Mouse (Mus musculus) brain, embryonic 18.5 days (tissue): ENCODE measurements around the gene Fbxo5.

Experiments
- DNase-seq: peaks from one replicate; pipeline ENCODE4 v3.0.0-alpha.2; 2012; ENCODE audit warnings: low read depth, low spot score

The Fbxo5 gene

DNA sequence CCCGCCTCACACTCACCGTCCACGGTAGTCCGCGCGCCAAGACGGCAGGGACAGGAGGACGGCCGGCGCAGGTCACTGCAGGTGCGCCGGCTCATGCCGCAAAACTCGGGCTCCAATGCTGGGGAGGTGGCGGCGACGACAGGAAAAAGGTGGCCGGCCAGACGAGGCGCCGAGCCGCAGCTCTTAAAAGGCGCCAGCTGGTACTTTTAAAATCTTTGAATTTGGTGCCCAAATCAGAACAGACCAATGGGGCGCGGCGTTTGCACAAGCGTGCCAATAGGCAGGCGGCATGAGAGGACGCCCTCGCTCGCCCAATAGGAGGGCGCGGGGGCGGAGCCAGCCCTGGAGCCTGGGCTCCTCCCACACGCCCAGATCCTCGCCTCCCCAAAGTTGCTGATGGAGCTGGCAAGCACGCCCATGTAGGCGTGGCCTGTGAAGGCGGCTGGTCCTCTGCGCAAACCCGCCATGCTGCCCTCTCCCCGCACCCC, at the start of gene Fbxo5:
Gene Fbxo5 (minus strand): TSS at position 358 of the 488 bp plus-strand sequence.
- peak; percentile 98 for DNase-seq

DNA sequence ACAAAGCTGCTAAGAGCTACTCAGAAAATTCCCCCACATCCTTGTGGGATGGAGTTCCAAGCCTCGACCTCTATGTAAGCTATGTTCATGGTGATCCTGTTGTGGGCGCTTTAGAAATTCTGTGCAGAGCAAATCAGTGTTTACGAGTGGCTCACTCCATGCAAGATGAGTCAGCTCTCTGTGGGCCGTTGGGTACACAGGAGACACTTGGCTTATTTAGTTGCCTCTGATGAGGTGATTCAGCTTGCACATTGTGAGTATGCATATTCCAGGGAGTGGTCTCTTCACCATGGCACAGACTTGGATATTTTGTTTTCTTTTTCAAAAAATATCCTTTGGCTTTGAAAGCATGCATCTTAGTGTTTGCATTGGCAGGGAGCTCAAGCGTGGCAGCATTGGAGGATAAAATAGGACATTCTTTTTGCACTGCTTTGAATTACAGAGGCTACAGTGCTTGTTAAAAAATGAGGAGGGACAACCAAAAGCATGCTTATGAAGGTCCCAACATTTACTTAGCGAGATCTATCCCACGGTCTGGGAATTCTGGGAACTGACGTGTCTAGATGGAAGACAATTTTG, 48.0 kb upstream of the Fbxo5 start:
- DNase-seq: no peak

DNA sequence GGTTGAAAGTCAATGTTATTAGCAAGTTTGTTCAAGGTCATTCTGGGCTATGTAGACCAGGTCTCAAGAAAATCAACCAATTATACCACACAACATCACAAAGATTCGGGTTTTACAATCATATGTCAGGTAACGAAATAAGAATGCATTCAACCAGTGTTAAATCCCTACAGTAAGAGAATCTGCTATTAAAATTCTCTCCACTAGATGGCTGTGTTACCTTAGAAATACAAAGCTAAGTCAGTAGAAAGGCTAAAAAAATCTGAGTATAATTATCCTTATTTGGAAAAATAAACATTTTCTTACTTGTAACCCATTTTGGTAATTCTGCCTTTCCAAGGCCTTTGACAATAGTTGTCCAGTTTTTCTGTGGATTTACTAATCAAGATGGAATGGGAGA, 41.5 kb upstream of the Fbxo5 start:
- no peak for DNase-seq

DNA sequence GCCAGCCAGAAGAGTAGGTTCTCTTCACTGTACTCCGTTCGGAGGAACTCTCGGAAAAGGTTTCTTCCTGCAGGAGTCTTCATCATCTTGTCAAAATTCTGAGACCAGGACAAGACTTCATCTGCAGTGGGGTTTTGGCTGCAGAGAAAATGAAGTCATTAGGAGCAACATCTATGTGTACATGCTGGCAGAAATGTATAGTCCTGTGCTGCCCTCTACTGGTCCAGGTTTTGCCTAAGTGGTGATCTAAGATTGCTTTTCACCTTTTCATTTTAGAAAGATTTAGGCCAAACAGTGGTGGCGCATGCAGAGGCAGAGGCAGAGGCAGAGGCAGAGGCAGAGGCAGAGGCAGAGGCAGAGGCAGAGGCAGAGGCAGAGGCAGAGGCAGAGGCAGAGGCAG, 36.0 kb upstream of the Fbxo5 start:
- DNase-seq: no peak

DNA sequence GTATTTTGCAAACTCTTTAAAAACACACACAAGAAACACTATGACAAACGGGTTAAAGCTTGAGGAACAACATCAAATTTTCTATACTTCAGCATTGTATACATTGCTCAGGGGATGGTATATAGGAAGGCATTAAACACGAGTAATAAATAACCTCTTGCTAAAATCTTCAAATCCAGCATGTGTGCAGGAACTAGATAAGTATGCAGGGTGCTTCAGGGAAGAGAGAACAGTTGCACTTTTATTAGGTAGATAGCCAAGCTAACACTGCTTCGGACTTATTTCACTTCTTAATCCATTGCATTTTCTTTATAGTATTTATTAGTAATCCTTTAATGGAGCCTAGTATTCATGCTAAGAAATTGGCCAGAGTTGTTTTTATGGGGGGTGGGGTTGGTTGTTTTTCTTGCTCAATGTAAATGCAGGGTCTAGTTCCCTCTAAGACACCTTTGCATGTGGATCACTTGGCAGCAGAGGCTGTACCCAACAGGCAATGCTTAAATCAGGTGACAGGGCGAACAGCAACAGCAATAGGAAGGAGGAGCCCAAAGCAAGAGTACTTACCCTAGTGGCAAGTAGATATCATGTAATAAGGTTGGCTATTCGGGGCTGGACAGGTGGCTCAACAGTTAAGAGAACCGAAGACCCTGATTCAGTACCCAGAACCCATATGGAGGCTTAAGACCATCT, 21.1 kb upstream of the Fbxo5 start:
- no peak for DNase-seq

DNA sequence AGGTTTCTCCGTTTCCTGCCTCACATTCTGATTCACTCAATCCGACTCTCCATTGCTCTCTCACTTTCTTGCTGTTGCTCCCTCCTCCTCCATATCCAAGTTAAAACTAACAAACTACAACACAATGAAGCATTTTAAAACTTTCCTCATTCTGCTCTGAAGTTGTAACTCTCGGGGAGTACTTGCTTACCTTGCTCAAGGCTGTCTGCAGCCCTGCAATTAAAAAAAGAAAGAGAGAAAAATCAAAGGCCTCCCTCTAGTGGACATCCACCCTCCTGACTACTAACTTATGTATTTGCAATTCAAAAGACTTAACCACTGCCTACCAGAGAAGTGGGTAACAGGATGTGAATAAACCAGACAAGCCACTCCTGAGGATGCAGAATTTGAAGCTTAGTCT, 19.4 kb upstream of the Fbxo5 start:
- DNase-seq: no peak

- peak; percentile 91 for DNase-seq
Measured at GRCm38 (mm10) chr10:5823740-5824491, 18.5 kb upstream of the Fbxo5 start, which contains the start of gene Mtrf1l. Gene Mtrf1l (minus strand): TSS chr10:5823910.

DNA sequence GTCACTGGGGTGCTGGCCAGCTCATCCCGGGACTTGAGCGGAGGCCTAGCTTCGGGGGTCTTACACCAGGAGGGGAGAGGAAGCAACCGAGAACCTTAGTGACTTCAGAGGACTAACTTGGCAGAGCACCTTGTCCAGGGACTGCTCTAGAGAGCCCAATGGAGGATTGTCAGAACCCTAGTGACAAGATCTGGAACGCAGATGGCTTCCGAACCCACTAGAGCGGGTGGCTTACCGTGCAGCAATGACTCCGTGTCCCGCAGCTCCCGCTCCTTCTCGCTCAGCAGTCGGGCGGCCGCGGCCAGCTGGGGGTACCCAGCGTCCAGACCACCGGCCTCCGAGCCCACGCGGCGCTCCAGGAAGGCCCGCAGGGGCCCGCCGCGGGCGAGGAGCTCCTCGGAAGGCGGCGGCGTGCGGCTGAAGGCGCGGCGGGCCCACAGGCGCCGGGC, 17.9 kb upstream of the Fbxo5 start:
- DNase-seq: no peak

GRCm38 (mm10) chr10:5818772-5819171, 13.4 kb upstream of the Fbxo5 start:
- no peak for DNase-seq

- no peak for DNase-seq
Measured at GRCm38 (mm10) chr10:5815968-5816367, 10.6 kb upstream of the Fbxo5 start.

GRCm38 (mm10) chr10:5813724-5814123, 8.3 kb upstream of the Fbxo5 start:
- DNase-seq: no peak

GRCm38 (mm10) chr10:5807683-5808082, 2.3 kb upstream of the Fbxo5 start:
- no peak for DNase-seq

DNA sequence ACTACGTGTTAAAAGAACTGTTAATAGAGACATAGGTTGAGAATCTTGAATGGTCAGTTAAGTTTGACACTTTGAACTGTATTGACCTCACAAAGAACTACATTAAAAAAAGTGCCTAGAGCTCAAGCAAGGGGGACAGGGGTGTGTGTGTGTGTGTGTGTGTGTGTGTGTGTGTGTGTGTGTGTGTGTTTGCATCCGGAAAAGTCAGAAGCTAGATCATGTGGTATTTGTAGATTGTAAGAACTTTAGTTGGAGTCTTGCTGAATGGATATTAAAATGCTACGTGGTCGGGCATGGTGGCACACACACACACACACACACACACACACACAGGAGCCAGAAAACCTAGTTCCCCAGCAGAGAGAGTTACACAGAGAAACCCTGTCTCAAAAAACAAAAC, 1.6 kb upstream of the Fbxo5 start:
- DNase-seq: no peak

DNA sequence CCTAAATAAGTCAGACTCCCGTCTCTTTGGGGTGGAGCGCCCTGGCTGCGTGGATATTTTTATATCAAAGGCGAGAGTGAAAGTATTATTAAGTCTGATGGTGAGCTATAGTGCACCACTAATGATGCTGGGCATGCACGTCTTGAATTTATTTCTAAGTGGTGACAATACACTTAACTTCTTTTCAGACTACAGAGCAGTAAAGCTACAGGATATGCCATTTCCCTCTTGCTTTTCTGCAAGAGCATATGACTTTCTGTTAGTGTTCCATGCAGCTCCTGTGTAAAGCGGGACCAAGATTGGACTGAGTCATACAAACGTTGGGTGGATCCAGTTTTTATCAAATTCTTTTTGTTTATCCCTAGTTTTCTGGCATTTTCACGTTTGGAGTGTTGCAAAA, 1.0 kb upstream of the Fbxo5 start:
- DNase-seq: no peak

GRCm38 (mm10) chr10:5805731-5806307, 419 bp upstream of the Fbxo5 start:
- DNase-seq: peak; percentile 95

GRCm38 (mm10) chr10:5804691-5805156, 676 bp downstream of the Fbxo5 start:
- DNase-seq: no peak

GRCm38 (mm10) chr10:5803739-5804138, 1.7 kb downstream of the Fbxo5 start:
- DNase-seq: no peak

GRCm38 (mm10) chr10:5802866-5803265, 2.5 kb downstream of the Fbxo5 start:
- no peak for DNase-seq

DNA sequence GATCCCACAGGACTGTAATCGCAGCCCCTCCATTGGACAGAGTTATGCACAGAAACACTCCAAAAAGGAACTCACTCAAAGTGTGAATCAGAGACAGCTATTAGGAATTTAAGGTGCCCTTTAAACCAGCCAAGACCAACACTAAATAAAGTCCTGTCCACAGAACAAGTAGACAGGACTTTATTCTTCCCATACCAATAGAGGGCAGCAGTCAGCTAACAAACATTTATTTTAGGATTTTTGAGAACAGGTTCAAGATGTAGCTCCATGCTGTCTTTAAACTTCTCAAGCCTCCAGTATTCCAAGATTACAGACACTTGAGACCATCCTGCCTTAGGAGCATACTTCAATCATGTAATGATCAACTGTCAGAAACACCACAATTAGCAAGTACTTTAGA, 4.9 kb downstream of the Fbxo5 start:
- no peak for DNase-seq

DNA sequence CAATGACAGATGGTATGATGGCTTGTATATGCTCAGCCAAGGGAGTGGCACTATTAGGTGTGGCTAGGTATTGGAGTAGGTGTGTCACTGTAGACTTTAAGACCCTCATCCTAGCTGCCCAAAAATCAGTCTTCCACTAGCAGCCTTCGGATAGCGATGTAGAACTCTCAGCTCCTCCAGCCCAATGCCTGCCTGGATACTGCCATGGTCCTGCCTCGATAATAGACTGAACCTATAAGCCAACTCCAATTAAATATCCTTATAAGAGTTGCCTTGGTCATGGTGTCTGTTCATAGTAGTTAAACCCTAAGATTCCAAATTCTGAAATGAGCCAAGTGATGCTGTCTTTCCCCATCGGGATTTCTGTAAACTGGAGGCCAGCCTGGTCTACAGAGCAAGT, 7.3 kb downstream of the Fbxo5 start:
- DNase-seq: no peak

- no peak for DNase-seq
Measured at GRCm38 (mm10) chr10:5790657-5791056, 14.7 kb downstream of the Fbxo5 start.

- no peak for DNase-seq
Measured at GRCm38 (mm10) chr10:5786923-5787322, 18.5 kb downstream of the Fbxo5 start.
